Mouse (Mus musculus): ENCODE measurements around the gene Cela3b.

Gene Cela3b

DNA sequence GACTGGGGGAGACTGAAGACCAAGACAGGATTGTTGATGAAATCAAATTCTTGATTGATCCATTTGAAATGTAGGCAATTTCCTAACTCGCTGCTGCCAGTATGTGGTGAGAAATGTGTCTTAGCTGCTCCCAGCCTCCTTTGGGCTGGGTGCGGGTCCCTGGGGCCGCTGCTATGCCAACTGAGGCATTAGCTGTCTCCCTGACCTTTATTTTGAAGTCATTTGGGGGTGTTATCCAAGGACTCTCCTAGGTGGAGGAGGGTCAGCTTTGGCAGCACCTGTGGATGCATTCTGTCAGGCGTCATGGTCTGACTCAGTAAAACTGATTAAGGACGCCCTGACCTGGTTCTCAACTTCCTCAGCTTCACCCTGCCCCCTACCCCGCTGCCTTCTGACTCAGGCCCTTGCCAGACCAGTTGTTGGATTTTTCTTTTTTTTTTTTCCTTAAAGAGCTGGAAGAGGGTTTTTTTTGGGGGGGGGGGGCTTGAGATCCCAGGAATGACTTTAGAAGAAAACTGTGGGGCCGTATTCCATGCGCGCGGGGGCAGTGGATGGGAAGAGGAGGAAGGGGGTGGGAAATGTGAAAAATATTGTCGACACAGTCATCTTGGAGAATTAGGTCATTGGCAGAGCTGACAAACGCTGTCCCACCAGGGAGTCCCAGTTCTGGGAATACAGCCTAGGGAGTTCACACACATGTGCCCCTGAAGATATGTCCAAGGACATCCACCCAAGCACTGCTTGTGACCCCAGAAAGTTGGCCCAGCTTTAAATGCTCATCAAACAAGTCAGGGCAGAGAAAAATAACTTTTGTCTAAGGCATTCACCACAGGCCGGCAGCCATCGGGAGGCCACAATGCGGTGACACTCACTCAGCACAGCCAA, 33.5 kb downstream of the Cela3b start:
- TF ChIP-seq GATA4 (IDR thresholded peaks at IDR 0.05; ENCODE audit: insufficient replicate concordance, low read length) = no peak

DNA sequence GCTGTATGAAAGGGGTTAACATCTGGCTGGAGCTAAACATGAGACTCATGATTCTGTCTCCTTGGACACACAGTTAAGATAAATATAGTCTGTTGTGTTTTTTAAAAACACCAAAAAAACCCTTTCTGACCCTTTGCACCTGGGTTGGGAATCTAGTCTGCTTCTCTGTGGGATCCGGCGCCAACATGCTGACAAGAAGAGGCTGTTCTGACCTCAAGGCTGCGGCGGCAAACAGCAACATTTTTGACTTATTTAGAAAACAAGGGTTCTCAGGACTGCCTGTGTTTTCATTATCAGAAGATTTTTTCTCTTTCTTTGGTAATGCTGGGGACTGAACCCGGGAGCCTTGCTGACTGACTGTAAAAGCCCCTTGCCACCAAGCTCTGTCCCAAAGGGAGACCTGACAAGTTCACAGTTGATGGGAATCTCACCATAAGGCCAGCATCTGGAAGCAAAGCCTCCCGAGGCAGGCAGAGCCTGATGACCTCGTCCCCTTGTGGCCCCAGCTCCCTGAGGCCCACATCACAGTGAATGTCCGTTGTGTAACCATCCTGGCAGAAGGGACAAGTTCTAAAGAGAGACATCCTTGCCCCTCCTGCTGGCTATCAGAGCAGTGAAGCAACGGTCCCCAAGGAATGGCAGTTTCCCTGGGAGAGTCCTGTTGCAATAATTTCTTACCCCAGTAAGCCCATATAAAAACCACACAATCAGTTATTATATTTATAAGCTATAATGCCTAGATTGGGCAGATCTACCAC, 36.8 kb downstream of the Cela3b start:
- TF ChIP-seq GATA4 (IDR thresholded peaks at IDR 0.05; ENCODE audit: insufficient replicate concordance, low read length) = no peak

DNA sequence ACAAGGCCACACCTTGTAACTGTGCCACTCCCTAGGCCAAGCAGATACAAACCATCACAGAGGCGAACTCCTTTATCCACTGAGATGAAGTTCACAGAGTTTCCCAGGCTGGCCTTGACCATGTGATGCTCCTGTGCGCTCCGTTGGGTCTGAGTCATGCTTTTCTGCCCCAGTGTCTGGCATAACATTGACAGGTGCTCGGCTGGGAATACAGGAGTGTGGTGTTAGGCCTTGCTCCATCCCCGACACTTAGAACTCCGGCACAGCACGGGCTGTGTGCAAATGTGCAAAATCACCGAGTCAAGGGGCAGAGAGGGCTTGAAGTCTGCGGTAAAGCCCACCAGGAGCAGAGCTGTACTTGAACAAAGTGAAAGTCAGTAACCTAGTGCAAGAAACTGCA, 37.5 kb downstream of the Cela3b start:
- no peak for TF ChIP-seq GATA4 (IDR thresholded peaks at IDR 0.05; ENCODE audit: insufficient replicate concordance, low read length)

DNA sequence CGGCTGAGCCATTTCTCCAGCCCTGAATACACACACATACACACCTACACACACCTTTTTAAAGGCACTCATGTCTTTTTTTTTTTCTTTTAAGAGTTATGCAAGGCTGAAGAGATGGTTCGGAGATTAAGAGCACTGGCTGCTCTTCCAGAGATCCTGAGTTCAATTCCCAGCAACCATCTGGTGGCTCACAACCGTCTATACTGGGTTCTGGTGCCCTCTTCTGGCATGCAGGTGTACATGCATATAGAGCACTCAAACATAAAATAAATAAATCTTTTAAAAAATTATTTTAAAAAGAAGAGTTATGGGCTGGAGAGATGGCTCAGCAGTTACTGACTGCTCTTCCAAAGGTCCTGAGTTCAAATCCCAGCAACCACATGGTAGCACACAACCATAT, 39.1 kb downstream of the Cela3b start:
- no peak for TF ChIP-seq GATA4 (IDR thresholded peaks at IDR 0.05; ENCODE audit: insufficient replicate concordance, low read length)

DNA sequence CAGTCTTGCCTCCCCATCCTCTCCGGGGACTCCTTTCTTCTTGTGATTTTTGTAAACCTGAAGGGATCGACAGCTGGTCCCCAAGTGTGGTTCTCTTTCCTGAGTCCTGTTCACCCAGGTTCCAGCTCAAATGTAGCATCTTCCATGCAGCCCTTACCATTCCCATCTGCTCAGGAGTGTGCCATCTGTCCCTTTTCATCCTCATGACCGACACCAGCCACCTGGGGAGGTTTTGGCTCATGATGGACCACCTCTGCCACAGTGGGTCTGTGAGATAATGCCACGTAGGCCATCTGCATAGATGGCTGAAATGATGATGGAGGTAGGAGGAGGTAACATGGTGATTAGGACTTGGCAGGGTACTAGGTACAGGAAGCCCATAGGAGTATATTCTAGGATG, 40.1 kb downstream of the Cela3b start:
- TF ChIP-seq GATA4 (IDR thresholded peaks at IDR 0.05; ENCODE audit: insufficient replicate concordance, low read length) = no peak

DNA sequence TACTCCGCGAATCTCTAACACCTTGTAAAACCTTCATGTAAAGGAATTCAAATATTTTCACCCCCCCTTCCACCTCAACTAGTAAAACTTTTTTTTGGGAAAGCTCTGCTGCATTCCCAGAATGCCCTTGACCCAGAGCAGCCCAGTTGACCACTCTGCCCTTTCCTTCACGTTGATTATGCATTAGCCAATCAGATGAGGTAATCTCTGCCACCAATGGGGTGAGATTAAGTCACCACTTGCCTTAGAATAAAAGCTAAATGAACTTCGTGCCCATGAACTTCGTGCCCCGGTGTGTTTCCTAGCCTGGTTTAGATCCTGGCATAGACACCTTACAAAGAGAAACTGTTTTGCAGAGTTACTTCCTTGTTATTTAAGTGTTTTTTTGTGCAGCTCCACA, 41.4 kb downstream of the Cela3b start:
- no peak for TF ChIP-seq GATA4 (IDR thresholded peaks at IDR 0.05; ENCODE audit: insufficient replicate concordance, low read length)

DNA sequence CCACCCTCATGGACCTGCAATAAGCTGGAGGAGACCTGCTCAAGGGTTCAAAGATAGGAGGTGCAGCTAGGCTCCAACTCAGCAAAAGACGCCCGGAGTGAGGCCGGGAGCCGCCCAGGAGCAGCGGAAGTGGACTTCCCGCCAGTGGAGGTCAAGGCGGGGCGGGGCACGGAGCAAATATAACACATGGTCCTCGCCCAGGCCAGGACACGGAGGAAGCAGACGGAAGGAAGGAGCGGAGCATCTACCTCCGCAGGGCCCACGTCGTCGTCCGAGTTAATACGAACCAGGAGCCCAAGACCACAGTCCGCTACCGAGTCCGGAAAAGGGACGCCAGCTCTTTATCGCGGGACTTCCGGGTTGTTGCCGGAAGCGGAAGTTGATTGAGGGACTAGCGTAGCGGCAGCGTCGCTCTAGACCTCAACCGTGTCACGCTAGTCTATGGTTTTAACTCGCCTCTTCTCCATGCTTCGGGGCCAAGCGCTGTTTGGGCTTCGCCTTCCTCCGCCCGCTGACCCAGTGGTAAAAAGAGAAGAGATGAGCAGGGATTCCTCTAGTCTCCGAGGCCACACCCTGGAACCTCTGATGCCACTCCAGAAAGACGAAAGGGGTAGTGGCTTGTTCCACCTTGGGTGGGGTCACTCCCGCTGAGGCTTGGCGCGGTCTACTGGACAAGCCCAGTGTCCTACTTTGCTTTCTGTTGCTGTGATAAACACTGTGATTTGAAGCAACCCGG, 42.1 kb downstream of the Cela3b start:
- peak; percentile 82; the same call in 1 of the 2 replicates for TF ChIP-seq GATA4 (IDR thresholded peaks at IDR 0.05; ENCODE audit: insufficient replicate concordance, low read length)

DNA sequence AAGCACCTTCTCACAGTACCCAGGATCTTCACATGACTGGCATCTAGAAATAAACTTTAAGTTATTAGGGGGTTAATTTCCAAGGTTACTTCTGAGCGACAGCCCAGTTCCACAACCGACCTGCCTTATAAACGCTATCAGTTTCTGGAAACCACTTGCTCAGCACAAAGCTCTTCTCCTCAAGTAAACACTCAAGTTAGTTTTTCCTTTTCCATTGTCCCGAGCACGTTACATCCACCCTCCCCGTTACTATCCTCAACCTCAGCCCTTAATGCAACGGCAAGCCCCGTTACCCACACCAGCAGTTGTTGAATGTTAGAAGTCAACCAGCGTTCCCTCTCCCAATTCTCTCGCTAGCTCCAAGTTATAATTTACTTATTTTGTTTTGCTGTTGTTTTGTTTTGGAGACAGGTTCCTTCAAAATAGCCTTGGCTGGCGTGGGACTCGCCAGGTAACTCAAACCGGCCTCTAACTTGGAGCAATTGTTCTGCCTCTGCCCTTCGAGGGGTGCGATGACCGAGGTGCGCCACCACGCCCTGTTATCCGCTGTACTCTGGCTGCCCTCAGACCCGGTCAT, 42.8 kb downstream of the Cela3b start:
- TF ChIP-seq GATA4 (IDR thresholded peaks at IDR 0.05; ENCODE audit: insufficient replicate concordance, low read length) = no peak

DNA sequence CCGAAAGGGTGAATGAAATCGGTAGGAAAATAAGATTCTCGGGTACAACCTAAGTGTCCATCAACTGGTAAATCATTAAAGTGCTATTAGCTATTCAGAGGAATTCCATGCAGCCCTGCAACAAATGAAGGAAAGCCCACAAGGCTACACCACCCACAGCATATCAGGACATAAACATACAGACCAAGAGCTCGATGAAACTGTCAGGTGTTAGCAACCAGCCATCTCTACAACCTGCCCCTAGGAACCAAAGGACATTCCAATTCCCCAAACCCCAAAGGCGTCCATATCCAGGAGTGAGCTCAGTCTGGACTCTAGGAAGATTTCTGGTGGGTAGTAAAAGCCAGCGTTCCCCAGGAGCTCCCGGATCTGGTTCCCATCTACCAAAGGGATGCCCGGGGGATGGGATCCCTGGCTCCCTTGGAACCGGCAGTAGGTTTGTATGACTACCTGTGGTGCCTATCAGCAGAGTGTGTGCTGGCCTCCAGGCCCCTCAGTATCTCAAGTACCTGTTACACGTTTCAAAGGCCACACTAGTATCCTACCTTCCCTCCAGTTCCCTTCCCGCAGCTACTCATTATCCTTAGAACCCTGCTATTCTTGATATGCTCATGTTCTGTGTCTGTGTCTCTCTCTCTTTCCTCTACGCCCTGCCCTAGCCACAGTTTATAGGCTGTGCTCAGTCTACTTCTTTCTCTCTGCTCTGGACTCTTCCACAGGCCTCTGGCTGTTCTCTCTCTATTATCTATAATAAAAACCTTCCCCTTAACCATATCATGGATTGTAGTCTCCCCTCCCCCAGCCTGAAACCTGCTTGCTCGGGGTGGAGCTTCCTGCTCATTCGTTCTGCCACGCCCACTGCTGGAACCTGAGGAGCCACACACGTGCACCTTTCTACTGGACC, 49.4 kb downstream of the Cela3b start:
- TF ChIP-seq GATA4 (IDR thresholded peaks at IDR 0.05; ENCODE audit: insufficient replicate concordance, low read length) = no peak

DNA sequence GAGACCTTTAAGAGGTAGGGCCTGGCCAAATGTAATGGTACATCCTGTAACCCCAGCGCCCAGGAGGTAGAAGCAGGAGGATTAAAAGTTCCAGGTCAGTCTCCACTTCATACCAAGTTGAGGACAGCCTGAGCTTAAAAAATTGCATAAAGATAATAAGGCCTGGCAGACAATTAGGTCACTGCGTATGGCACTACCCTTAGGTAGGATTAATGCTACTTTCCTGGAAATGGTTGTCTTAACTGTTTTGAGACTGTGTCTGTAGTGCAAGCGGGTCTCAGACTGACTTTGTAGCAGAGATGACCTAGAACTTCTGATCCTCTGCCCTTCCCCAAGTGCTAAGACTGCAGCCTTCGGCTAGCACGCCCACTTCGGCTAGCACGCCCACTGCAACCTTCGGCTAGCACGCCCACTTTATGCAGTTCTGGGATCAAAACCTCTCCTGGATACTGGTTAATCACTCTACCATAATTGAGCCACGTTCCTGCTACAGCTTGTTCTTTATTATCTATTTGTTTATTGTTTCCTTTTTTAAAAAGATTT, 50.6 kb downstream of the Cela3b start:
- TF ChIP-seq GATA4 (IDR thresholded peaks at IDR 0.05; ENCODE audit: insufficient replicate concordance, low read length) = no peak

DNA sequence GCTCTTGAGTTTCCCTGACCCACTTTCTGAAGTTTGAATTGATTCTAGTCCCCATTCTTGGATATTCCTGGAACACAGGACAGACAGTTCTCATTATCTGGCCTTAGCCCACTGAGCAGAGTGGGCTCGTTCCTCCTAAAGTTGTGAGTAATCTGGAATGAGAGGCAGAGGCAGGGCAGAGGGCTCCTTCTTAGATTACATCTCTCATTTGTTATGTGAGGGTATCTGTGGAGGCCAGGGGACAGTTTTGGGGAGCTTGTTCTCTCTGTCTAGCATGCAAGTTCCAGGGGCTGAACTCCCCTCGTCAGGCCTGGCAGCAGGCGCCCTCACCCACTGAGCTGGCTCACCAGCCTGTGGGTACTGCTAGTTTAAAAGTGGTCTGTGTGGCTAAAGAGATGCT, 51.3 kb downstream of the Cela3b start:
- TF ChIP-seq GATA4 (IDR thresholded peaks at IDR 0.05; ENCODE audit: insufficient replicate concordance, low read length) = no peak

DNA sequence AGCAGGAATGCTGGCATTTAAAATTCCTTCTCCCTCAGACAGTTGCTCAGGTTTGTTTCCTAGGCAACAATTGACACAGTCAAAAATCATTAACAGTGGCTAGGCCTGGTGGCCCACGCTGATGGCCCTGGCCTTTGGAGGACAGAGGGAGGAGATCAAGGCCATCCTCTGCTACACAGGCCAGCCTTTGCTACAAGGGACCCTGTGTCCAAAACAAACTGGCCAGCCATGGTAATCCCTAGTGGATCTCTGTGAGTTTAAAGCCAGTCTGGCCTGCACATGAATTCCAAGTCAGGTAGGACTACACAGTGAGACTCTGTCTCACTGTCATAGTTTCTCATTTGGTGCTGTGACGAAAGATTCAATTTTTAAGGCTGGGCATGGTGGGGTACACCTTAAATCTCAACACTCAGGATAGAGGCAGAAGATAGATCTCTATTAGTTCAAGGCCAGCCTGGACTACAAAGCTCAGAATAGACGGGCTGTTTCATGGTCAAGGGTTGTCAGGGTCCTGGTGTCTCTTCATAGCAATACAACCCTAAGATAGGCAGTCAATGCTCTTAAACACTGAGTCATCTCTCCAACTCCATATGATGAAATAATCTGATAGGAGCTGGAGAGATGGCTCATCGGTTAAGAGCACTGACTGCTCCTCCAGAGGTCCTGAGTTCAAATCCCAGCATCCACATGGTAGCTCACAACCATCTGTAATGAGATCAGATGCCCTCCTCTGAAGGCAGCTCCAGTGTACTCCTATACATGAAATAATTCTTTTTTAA, 52.6 kb downstream of the Cela3b start:
- no peak for TF ChIP-seq GATA4 (IDR thresholded peaks at IDR 0.05; ENCODE audit: insufficient replicate concordance, low read length)

DNA sequence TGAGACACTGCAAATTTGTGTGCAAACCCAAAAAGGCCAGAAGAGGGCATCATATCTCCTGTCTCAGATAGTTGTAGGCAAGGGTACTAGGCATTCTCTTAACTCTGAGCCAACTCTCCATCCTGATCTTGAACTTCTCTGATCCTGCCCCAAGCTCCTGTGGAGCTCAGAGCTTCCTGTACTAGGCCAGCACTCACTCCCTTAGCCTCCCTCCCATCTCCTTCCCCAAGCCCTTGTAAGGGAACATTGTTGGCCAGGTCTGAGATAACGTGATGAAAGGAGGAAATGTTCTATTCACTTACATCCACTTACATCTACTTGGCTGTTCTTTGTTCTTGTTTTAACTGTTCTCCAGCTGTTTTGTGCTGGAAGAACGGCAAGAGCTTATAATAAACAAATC, 53.6 kb downstream of the Cela3b start:
- no peak for TF ChIP-seq GATA4 (IDR thresholded peaks at IDR 0.05; ENCODE audit: insufficient replicate concordance, low read length)
